Mouse (Mus musculus) myocyte (in vitro differentiated cells): ENCODE results near the gene Slc22a21.

ENCODE experiments used
- POLR2A ChIP-seq: IDR thresholded peaks from one replicate; pipeline ENCODE4 v1.6.1; 2011; ENCODE audit warnings: low read depth, mild to moderate bottlenecking, control low read depth, moderate library complexity; ENCODE audit not compliant: insufficient read length
- TCF3 ChIP-seq: IDR thresholded peaks from one replicate; pipeline ENCODE4 v1.6.1; 2011; ENCODE audit warnings: low read depth, control low read depth; ENCODE audit not compliant: insufficient read length

DNA sequence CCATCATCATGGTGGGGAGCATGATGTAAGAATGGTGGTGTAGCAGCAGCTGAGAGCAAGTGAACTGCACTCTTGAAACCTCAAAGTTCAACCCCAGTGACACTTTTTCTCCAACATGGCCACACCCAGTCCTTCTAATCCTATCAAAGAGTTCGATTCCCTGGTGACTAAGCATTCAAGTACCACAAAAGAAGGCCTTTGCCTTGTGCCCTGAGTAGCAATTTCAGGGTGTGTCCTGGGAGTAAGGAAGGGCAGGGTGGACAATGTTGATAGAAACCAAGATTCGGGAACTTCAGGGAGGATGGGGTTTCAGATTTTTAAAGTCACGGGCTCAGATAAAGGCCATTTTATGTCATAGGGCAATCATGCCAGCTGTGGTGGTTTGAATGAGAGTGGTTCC is 50.4 kb downstream of the Slc22a21 start:
- TF ChIP-seq POLR2A (no peak), TCF3 (no peak)
